Mouse (Mus musculus) myocyte (in vitro differentiated cells): Measurements from ENCODE around the gene Fdx1.

Source experiments
- CEBPB ChIP-seq: IDR thresholded peaks from 2 replicates; pipeline ENCODE4 v1.6.1; 2011; ENCODE audit warnings: mild to moderate bottlenecking, moderate library complexity; ENCODE audit not compliant: poor library complexity, insufficient read depth, severe bottlenecking
- E2F4 ChIP-seq: IDR thresholded peaks from one replicate; pipeline ENCODE4 v1.6.1; 2011; ENCODE audit warnings: mild to moderate bottlenecking, control low read depth, moderate library complexity; ENCODE audit not compliant: insufficient read depth
- MAX ChIP-seq: IDR thresholded peaks from one replicate; pipeline ENCODE4 v1.6.1; 2011; ENCODE audit warnings: low read depth, mild to moderate bottlenecking, control low read depth
- MYOD1 ChIP-seq, 3 experiments: IDR thresholded peaks; one replicate each; pipeline ENCODE4 v1.6.1; 2011; ENCODE audit warnings: control low read depth in 2 of 3, low read depth in 2 of 3, mild to moderate bottlenecking in 2 of 3, moderate library complexity in 1 of 3; ENCODE audit not compliant: insufficient read length in 2 of 3, control insufficient read depth in 1 of 3
- MYOG ChIP-seq, 3 experiments: IDR thresholded peaks; one replicate each; pipeline ENCODE4 v1.6.1; 2011; ENCODE audit warnings: control low read depth in 2 of 3, low read depth in 2 of 3, mild to moderate bottlenecking in 2 of 3; ENCODE audit not compliant: insufficient read length in 2 of 3, control insufficient read depth in 1 of 3, insufficient read depth in 1 of 3
- POLR2A ChIP-seq: IDR thresholded peaks from one replicate; pipeline ENCODE4 v1.6.1; 2011; ENCODE audit warnings: low read depth, mild to moderate bottlenecking, control low read depth, moderate library complexity; ENCODE audit not compliant: insufficient read length
- POLR2AphosphoS2 ChIP-seq: IDR thresholded peaks from one replicate; pipeline ENCODE4 v1.6.1; 2011; ENCODE audit warnings: low read depth, control low read depth; ENCODE audit not compliant: insufficient read length
- REST ChIP-seq: IDR thresholded peaks from one replicate; pipeline ENCODE4 v1.6.1; 2011; ENCODE audit warnings: mild to moderate bottlenecking, control low read depth, moderate library complexity; ENCODE audit not compliant: insufficient read depth, insufficient read length
- SRF ChIP-seq: IDR thresholded peaks from one replicate; pipeline ENCODE4 v1.6.1; 2011; ENCODE audit warnings: low read depth; ENCODE audit not compliant: control insufficient read depth, insufficient read length
- TCF12 ChIP-seq: IDR thresholded peaks from one replicate; pipeline ENCODE4 v1.6.1; 2011; ENCODE audit warnings: mild to moderate bottlenecking, control low read depth; ENCODE audit not compliant: poor library complexity, insufficient read depth, severe bottlenecking
- TCF3 ChIP-seq: IDR thresholded peaks from one replicate; pipeline ENCODE4 v1.6.1; 2011; ENCODE audit warnings: low read depth, control low read depth; ENCODE audit not compliant: insufficient read length
- USF1 ChIP-seq: IDR thresholded peaks from one replicate; pipeline ENCODE4 v1.6.1; 2011; ENCODE audit warnings: low read depth, mild to moderate bottlenecking, control low read depth, moderate library complexity

GRCm38 (mm10) chr9:51934641-51935040, 28.7 kb downstream of the Fdx1 start:
- TF ChIP-seq POLR2A (no peak), CEBPB (no peak), USF1 (no peak), MYOG (IDR thresholded peaks at IDR 0.05; ENCODE audit: control insufficient read depth in 1 of 3, insufficient read depth in 1 of 3, insufficient read length in 2 of 3, low read depth in 2 of 3) (no peak), POLR2AphosphoS2 (no peak), MYOD1 (IDR thresholded peaks at IDR 0.05; ENCODE audit: control insufficient read depth in 1 of 3, insufficient read length in 2 of 3, low read depth in 2 of 3) (no peak), SRF (no peak), MAX (no peak), TCF12 (no peak), REST (no peak), E2F4 (no peak), TCF3 (no peak)
